Mouse (Mus musculus): Measurements from ENCODE around the gene Lrig2. TPM values are rescaled to one million over a fixed set of nuclear protein-coding genes. Genes with fewer than 3 reads are reported as not detected.

Gene Lrig2
- polyA plus RNA-seq, 1 experiment, result 18.9 TPM

- H3K27ac ChIP-seq (ENCODE audit: insufficient read depth, low read length), result no peak overlapping the region
- peaks cover 2% of the 10 kb centered on the region; the same call in 1 of the 2 replicates for H3K4me1 ChIP-seq (ENCODE audit: control insufficient read depth, insufficient read depth, low read length)
- no peak for TF ChIP-seq POLR2A (IDR thresholded peaks at IDR 0.05; ENCODE audit: extremely low read depth, insufficient read depth, low read length)
- TF ChIP-seq CTCF (IDR thresholded peaks at IDR 0.05; ENCODE audit: extremely low read depth, insufficient read depth, low read length), result no peak
Measured at GRCm38 (mm10) chr3:104361814-104362213, 149.9 kb downstream of the Lrig2 start.

DNA sequence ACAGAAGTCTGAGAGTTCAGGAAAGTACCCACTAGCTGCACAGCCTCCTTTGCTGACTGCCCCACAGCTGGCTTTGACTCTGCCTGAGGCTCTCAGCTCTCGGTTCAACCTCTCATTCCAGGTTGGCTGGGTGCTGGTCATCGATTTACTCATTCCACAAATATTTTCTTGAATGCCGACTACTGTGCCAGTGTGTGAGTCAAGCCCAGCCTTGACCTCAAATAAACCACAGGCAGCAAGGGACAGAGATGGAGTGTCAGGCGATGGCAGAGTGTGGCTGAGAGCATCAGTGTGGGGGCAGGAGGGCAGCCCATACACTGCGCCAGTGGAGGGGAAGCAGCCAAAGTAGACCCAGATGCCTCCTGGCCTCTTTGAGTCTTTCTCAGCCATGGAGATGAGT is 151.4 kb downstream of the Lrig2 start:
- Histone ChIP-seq H3K4me1 (ENCODE audit: control insufficient read depth, insufficient read depth, low read length) (no peaks in the 10 kb centered on the region), H3K27ac (ENCODE audit: insufficient read depth, low read length) (no peak overlapping the region), H3K4me3 (ENCODE audit: insufficient read depth, low read length) (no peak overlapping the region)
- TF ChIP-seq POLR2A (IDR thresholded peaks at IDR 0.05; ENCODE audit: extremely low read depth, insufficient read depth, low read length) (no peak), CTCF (IDR thresholded peaks at IDR 0.05; ENCODE audit: extremely low read depth, insufficient read depth, low read length) (no peak)

More at GRCm38 (mm10) chr3:104361814-104362213, 149.9 kb downstream of the Lrig2 start:
- H3K4me3 ChIP-seq (ENCODE audit: insufficient read depth, low read length), result no peak overlapping the region

DNA sequence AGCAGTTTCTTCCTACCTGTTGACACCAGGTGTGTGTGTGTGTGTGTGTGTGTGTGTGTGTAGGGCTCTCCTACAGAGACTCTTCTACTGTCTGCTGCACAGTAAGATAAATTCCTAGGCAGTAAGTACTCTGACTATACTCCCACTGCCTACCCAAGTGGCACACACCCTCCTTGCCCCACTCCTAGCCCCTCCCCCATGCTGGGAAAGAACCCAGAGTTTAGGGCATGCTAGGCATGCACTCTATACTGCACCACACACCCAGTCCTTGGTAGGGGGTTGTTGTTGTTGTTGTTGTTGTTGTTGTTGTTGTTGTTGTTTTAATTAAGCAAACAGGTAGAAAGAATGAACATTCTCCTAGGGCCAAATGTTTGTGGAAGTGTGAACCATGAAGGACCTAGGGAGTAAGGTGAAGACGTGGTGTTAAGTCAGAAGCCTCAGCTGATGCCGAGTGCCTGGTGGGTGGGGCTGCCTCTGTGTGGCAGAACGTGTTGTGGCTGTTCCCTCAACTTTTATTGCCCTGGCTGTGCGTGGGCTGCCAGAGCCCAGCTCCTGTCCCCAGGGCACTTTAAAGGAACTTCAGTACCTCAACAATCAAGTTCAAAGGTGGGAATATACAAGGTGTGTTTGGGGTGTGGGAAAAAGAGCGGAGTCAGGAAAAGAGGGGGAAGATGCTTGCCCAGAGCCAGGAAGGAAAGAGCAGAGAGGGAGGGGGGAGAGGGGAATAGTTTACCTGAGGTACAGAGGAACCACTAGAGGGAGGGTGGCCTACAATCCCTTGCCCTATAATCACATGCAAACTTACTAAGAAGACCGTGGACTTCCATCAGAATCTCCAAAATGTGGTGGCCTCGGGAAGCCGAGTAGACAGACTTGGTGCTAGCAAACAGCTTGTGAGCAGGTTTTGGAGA is 152.2 kb downstream of the Lrig2 start:
- TF ChIP-seq POLR2A (IDR thresholded peaks at IDR 0.05; ENCODE audit: extremely low read depth, insufficient read depth, low read length) (no peak), CTCF (IDR thresholded peaks at IDR 0.05; ENCODE audit: extremely low read depth, insufficient read depth, low read length) (no peak)
- Histone ChIP-seq H3K27ac (ENCODE audit: insufficient read depth, low read length) (no peak overlapping the region), H3K4me1 (ENCODE audit: control insufficient read depth, insufficient read depth, low read length) (no peaks in the 10 kb centered on the region), H3K4me3 (ENCODE audit: insufficient read depth, low read length) (no peak overlapping the region)

DNA sequence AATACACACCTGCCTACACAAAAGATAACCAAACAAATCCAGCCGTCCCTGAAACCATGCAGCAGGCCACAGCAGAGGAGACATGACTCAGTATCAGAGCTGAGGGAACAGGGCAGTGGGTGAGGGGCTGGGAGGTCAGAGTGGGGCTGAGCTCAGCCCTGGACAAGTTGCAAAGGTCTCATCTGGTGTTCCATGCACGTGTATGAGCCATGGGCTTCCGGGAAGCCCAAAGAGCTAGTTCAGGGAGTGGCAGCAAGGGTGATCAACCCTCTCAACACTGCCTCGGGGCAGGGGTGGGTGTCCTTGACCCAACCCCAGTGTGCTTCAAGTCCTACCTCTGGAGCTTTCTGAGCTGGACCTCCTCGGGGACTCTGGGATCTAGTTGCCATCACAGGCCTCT is 153.0 kb downstream of the Lrig2 start:
- no peak for TF ChIP-seq CTCF (IDR thresholded peaks at IDR 0.05; ENCODE audit: extremely low read depth, insufficient read depth, low read length)
- TF ChIP-seq POLR2A (IDR thresholded peaks at IDR 0.05; ENCODE audit: extremely low read depth, insufficient read depth, low read length), result no peak
- no peak overlapping the region for H3K27ac ChIP-seq (ENCODE audit: insufficient read depth, low read length)
- no peaks in the 10 kb centered on the region for H3K4me1 ChIP-seq (ENCODE audit: control insufficient read depth, insufficient read depth, low read length)
- no peak overlapping the region for H3K4me3 ChIP-seq (ENCODE audit: insufficient read depth, low read length)

GRCm38 (mm10) chr3:104356106-104356505 is 155.6 kb downstream of the Lrig2 start:
- TF ChIP-seq CTCF (IDR thresholded peaks at IDR 0.05; ENCODE audit: extremely low read depth, insufficient read depth, low read length) (no peak), POLR2A (IDR thresholded peaks at IDR 0.05; ENCODE audit: extremely low read depth, insufficient read depth, low read length) (no peak)
- H3K4me1 ChIP-seq (ENCODE audit: control insufficient read depth, insufficient read depth, low read length), result no peaks in the 10 kb centered on the region
- no peak overlapping the region for H3K4me3 ChIP-seq (ENCODE audit: insufficient read depth, low read length)
- no peak overlapping the region for H3K27ac ChIP-seq (ENCODE audit: insufficient read depth, low read length)

DNA sequence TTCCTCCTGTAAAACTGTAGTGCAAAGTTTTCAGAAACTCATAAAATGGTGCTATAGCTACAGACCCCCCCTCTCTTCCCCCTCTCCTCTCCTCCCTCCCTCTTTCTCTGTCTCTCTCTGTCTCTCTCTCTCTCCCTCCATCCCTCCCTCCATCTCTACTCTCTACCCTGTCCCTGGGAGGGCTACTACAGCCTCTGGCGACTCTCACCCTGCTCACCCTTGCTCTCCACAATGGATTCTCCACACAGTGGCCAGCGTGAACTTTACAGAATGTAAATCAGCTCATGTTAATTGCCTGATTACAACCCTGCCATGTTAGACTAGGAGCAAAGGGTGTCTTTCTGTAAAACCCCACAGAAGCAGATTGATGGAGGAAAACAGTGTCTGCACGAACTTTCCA is 157.8 kb downstream of the Lrig2 start:
- TF ChIP-seq CTCF (IDR thresholded peaks at IDR 0.05; ENCODE audit: extremely low read depth, insufficient read depth, low read length), result no peak
- TF ChIP-seq POLR2A (IDR thresholded peaks at IDR 0.05; ENCODE audit: extremely low read depth, insufficient read depth, low read length), result no peak
- H3K27ac ChIP-seq (ENCODE audit: insufficient read depth, low read length), result no peak overlapping the region
- H3K4me1 ChIP-seq (ENCODE audit: control insufficient read depth, insufficient read depth, low read length), result peaks cover under 1% of the 10 kb centered on the region; the same call in 1 of the 2 replicates
- no peak overlapping the region for H3K4me3 ChIP-seq (ENCODE audit: insufficient read depth, low read length)

DNA sequence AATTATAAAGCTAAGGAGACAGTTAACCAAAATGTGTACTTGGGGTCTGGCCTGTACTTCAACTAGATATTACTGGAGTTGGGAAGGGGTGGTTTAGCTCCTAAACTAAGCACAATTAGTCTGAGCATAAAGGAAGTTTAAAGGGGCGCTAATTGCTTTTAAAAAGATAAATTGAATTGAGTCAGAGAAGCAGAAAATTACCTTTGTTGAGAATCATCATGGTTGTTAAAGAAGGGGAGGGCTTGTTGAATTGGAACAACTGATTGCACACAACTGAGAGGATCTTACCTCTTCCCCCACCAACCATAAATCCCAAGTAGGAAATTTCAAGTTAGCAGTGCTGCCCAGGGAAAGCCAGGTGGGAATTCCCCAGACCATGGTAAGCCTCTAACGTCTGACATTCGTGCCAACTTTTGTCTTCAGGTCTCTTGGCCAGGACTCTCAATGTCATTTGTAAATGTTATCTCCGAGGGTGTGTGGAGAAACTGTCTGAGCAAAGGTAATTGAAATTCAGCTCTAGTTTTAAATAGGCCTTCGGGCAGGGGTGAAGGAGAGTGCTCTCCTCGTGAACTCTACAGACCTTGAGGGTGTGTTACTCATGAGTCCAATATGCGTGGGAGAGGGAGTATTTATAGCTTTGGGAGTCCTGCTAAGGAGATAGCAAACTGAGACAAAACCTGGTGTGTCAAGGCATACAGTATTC is 159.2 kb downstream of the Lrig2 start:
- Histone ChIP-seq H3K4me1 (ENCODE audit: control insufficient read depth, insufficient read depth, low read length) (peaks cover 2% of the 10 kb centered on the region; the same call in 1 of the 2 replicates), H3K4me3 (ENCODE audit: insufficient read depth, low read length) (no peak overlapping the region), H3K27ac (ENCODE audit: insufficient read depth, low read length) (no peak overlapping the region)
- TF ChIP-seq CTCF (IDR thresholded peaks at IDR 0.05; ENCODE audit: extremely low read depth, insufficient read depth, low read length) (no peak), POLR2A (IDR thresholded peaks at IDR 0.05; ENCODE audit: extremely low read depth, insufficient read depth, low read length) (no peak)

DNA sequence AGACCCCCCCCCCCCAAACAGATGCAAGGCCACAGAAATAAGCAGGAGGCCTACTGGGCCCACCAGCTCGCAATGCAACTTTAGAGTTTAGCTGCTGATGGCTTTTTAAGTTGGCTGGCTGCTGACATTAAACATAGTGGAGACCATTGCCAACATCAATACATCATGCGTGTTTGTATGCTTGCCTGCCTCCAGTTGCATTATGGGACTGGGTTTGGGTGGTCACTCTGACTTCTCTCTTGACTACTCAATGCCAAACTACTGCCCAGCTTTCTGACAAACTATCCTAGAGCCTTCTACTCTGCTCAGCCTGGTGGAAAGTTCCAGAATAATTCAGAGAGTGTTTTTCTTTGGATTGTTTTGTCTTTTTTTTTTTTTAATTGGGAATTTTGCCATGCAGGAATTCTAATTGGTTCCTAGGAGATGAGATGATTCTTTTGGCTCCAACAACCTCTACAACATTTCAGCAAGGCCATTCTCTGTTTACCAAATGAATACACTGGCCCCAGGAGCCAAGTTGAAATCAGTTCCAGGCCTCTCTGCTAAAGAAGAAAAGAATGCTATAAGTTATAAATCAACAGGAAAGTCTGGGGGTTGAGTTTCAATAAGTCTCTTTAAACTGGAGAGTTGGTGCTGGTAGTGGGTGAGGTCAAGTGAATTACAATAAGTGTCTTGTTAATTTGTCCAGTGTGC is 161.3 kb downstream of the Lrig2 start:
- no peak overlapping the region for H3K27ac ChIP-seq (ENCODE audit: insufficient read depth, low read length)
- H3K4me3 ChIP-seq (ENCODE audit: insufficient read depth, low read length), result no peak overlapping the region
- no peak for TF ChIP-seq CTCF (IDR thresholded peaks at IDR 0.05; ENCODE audit: extremely low read depth, insufficient read depth, low read length)
- peaks cover 2% of the 10 kb centered on the region; the same call in 1 of the 2 replicates for H3K4me1 ChIP-seq (ENCODE audit: control insufficient read depth, insufficient read depth, low read length)

GRCm38 (mm10) chr3:104349847-104350228 is 161.9 kb downstream of the Lrig2 start:
- Histone ChIP-seq H3K27ac (ENCODE audit: insufficient read depth, low read length) (no peak overlapping the region; the same call in 1 of the 2 replicates), H3K4me3 (ENCODE audit: insufficient read depth, low read length) (no peak overlapping the region), H3K4me1 (ENCODE audit: control insufficient read depth, insufficient read depth, low read length) (peaks cover 2% of the 10 kb centered on the region; the same call in 1 of the 2 replicates)
- TF ChIP-seq CTCF (IDR thresholded peaks at IDR 0.05; ENCODE audit: extremely low read depth, insufficient read depth, low read length) (no peak), POLR2A (IDR thresholded peaks at IDR 0.05; ENCODE audit: extremely low read depth, insufficient read depth, low read length) (no peak)

Data from cortical plate, adult 2 months (tissue).